Mouse (Mus musculus): ENCODE measurements around the gene Tuba1c. TPM values are rescaled to one million over a fixed set of nuclear protein-coding genes. Genes with fewer than 3 reads are reported as not detected.
A peak's percentile ranks its signal among the peaks of the same experiment; 100 is the strongest.

The Tuba1c gene
- polyA plus RNA-seq, 1 experiment from 2014 or later, result 45.7 TPM

DNA sequence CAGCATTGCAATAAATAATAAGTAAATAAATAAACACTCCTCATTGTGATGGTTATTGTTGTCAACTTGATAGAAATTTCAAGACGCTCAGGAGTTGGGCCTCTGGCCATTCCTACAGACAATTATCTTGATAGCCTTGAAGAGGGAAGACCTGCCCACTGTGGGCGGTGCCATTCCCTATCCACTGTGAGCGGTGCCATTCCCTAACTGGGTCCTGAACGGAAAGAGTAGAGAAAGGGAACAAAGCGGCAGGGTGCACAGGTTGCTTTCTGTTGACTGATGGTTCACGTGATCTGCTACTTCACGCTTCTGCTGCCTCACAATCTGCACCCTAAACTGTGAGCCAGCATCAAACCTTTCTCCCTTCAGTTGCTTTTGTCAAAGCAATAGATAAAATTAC lies 8.4 kb upstream of the Tuba1c start:
- H3K9me3 ChIP-seq, result no peaks in the 10 kb centered on the region
- H3K4me1 ChIP-seq, result peaks cover 9% of the 10 kb centered on the region
- H3K27me3 ChIP-seq, result 0 out of 2 replicates have a peak, but pooled peaks cover 2% of the 10 kb centered on the region
- no peak overlapping the region for H3K4me3 ChIP-seq
- no peaks in the 10 kb centered on the region for H3K36me3 ChIP-seq
- H3K4me2 ChIP-seq (replicated peaks), result no peak overlapping the region
- H3K9ac ChIP-seq (replicated peaks), result no peak overlapping the region
- no peak for ATAC-seq (replicated peaks)
- 95% methylated on average over 7 of the region's 7 CpGs for WGBS
- H3K27ac ChIP-seq (replicated peaks), result no peak overlapping the region

DNA sequence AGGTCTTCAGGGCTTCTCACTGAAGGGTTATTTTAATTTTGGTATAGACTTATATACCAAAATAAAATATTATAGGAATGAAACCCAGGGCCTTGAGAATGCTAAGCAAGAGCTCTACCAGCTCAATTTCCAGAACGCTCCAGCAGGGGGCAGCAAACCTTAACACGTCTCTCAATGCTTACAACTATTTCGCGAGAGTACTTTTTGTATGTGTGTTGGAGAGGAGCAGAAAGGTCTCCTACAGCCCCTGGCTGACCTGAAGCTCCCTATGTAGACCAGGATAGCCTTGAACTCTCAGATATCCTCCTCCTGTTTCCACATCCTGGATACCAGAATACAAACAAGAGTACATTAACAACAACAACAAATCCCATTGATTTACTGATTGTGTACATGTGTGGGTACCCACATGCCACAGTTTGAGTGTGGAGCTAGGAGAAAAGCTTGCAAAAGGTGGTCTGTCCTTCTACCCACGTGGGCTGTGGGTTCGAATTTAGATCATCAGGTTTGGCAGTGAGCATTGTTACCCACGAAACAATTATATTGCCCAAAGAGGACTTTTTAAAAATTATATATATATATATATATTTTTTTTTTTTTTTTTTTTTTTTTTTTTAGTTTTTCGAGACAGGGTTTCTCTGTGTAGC lies 4.9 kb upstream of the Tuba1c start:
- Histone ChIP-seq H3K27me3 (0 out of 2 replicates have a peak, but pooled peaks cover 2% of the 10 kb centered on the region), H3K36me3 (no peaks in the 10 kb centered on the region), H3K27ac (replicated peaks) (no peak overlapping the region), H3K9ac (replicated peaks) (no peak overlapping the region), H3K9me3 (no peaks in the 10 kb centered on the region), H3K4me3 (no peak overlapping the region), H3K4me2 (replicated peaks) (no peak overlapping the region), H3K4me1 (peaks cover 9% of the 10 kb centered on the region)
- WGBS, result 17% methylated on average over 7 of the region's 8 CpGs
- ATAC-seq (replicated peaks), result no peak

DNA sequence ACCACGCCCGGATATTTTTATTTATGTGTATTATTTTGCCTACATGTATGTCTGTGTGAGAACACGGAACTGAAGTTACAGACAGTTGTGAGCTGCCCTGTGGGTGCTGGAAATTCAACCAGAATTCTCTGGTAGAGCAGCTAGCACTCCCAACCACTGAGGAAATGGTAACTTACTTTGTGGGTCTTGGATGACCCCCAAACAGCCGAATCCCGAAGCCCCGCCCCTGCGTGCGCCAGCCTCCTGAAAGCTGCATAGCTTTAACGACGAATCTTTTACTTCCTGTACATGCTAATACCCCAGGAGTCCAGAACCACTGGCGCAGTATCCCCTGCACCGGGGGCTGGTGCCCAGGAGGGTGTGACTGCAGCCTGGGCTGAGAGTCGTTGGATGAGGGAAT lies 4.3 kb upstream of the Tuba1c start:
- Histone ChIP-seq H3K9me3 (no peaks in the 10 kb centered on the region), H3K4me3 (no peak overlapping the region), H3K9ac (replicated peaks) (no peak overlapping the region), H3K27me3 (0 out of 2 replicates have a peak, but pooled peaks cover 2% of the 10 kb centered on the region), H3K4me1 (peaks cover 15% of the 10 kb centered on the region), H3K27ac (replicated peaks) (no peak overlapping the region), H3K4me2 (replicated peaks) (no peak overlapping the region), H3K36me3 (no peaks in the 10 kb centered on the region)
- WGBS, result 81% methylated on average over 13 of the region's 13 CpGs
- no peak for ATAC-seq (replicated peaks)

DNA sequence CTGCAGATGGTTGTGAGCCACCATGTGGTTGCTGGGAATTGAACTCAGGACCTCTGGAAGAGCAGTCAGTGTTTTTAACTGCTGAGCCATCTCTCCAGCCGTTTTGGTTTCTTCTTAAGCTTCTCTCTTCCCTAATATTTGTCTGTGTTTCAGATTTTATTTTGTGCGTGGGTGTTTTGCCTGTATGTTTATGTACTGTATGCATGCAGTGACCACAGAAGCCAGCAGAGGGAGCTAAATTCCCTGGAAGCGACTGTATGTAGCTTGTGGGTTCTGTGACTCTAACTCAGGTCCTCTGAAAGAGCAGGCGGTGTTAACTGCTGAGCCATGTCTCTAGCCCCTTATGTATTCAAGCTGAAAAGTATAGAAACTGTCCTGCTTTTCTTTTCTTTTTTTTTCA lies 3.4 kb upstream of the Tuba1c start:
- H3K4me2 ChIP-seq (replicated peaks), result no peak overlapping the region
- no peak for ATAC-seq (replicated peaks)
- H3K4me1 ChIP-seq, result peaks cover 19% of the 10 kb centered on the region
- no peak overlapping the region for H3K27ac ChIP-seq (replicated peaks)
- 55% methylated on average over 4 of the region's 4 CpGs for WGBS
- H3K9ac ChIP-seq (replicated peaks), result no peak overlapping the region
- no peaks in the 10 kb centered on the region for H3K36me3 ChIP-seq
- 0 out of 2 replicates have a peak, but pooled peaks cover 2% of the 10 kb centered on the region for H3K27me3 ChIP-seq
- H3K9me3 ChIP-seq, result no peaks in the 10 kb centered on the region
- H3K4me3 ChIP-seq, result no peak overlapping the region

DNA sequence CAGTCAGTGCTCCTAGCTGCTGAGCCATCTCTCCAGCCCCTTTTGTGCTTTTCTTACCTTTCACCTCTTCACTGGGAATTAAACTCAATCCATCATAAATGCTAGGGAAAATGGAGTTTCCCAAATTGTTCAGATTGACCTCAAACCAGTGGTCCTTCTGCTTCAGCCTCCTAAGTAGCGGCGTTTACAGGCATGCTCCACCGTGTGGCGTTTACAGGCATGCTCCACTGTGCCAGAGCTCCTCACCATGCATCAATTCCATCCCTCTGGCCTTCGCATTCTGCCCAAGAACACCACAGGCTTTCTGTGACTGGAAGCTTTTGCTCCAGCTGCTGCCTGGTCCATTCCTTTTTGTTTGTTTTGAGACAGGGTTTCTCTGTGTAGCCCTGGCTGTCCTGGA lies 2.6 kb upstream of the Tuba1c start:
- 75% methylated on average over 5 of the region's 5 CpGs for WGBS
- no peak for ATAC-seq (replicated peaks)
- no peak overlapping the region for H3K4me3 ChIP-seq
- H3K9me3 ChIP-seq, result no peaks in the 10 kb centered on the region
- no peak overlapping the region for H3K27ac ChIP-seq (replicated peaks)
- H3K9ac ChIP-seq (replicated peaks), result no peak overlapping the region
- no peak overlapping the region for H3K4me2 ChIP-seq (replicated peaks)
- H3K36me3 ChIP-seq, result no peaks in the 10 kb centered on the region
- peaks cover 19% of the 10 kb centered on the region for H3K4me1 ChIP-seq
- 0 out of 2 replicates have a peak, but pooled peaks cover 2% of the 10 kb centered on the region for H3K27me3 ChIP-seq

DNA sequence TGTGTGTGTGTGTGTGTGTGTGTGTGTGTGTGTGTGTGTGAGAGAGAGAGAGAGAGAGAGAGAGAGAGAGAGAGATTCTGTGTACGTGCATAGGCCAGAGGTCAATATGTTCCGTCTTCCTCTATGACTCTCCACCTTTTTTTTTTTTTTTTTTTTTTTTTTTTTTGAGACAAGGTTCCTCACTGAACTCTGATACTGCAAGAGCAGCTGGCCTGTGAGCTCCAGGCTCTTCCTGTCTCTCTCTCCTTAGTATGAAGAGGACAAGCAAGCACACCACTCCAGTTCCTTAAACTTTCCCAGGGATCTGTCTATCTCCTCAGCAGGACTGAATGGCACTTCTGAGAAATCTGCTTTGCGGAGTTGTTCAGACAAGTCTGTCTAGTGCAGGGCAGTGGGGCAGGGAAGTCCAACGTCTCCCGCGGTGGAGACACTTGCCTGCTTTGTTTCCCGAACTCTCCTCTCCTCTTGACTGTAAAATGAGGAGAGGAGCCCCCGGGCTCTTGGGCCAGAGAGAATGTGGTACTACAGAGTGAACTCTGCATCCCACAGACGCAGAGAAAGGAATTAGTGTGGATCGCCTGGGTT lies 725 bp upstream of the Tuba1c start:
- 6% methylated on average over 10 of the region's 10 CpGs for WGBS
- ATAC-seq (replicated peaks), result no peak
- Histone ChIP-seq H3K4me1 (peaks cover 24% of the 10 kb centered on the region), H3K4me2 (replicated peaks) (peak overlapping the region; percentile 72), H3K27me3 (0 out of 2 replicates have a peak, but pooled peaks cover 2% of the 10 kb centered on the region), H3K9me3 (no peaks in the 10 kb centered on the region), H3K27ac (replicated peaks) (no peak overlapping the region), H3K4me3 (peak overlapping the region; percentile 44), H3K36me3 (no peaks in the 10 kb centered on the region), H3K9ac (replicated peaks) (peak overlapping the region; percentile 38)

DNA sequence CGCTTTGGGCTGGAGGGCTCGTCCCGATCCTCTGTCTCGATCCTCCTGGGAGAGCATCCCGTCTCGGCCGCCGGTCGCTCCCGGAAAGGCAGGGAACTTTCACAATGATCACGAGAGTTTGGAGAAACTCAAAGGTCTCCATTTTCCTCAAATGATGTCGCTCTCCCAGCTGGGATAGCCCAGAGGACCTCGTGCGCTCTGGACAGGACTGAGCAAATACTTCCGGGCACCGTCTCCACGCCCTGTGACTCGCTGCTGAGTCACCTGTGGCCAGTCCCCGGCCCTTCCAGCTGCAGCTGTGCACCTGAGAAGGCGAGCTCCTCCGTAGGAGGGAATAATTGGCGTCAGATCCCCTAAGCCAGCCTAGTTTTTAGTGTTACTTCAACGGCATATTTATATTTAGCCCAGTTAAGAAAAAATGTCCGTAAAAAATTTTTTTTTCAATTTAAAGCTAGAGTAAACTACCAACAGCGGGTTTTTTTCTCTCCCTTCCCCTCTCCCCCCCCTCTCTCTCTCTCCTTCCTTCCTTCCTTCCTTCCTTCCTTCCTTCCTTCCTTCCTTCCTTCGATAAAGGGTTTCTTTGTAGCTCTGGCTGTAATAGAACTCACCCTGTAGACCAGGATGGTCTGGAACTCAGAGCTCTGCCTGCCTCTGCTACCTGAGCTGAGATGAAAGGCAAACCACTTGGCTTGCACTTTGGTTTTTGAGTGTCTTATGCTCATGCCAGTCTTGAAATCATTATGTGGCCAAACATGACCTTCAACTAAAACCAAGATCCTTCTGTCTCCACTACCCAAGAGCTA lies 1.1 kb downstream of the Tuba1c start:
- H3K9me3 ChIP-seq, result no peaks in the 10 kb centered on the region
- peaks cover 24% of the 10 kb centered on the region for H3K4me1 ChIP-seq
- H3K36me3 ChIP-seq, result no peaks in the 10 kb centered on the region
- ATAC-seq (replicated peaks), result 0 out of 2 replicates have a peak, but pooled peaks have one; percentile 6
- H3K4me3 ChIP-seq, result peak overlapping the region; percentile 44
- H3K9ac ChIP-seq (replicated peaks), result peak overlapping the region; percentile 38
- WGBS, result 12% methylated on average over 26 of the region's 26 CpGs
- H3K27me3 ChIP-seq, result no peaks in the 10 kb centered on the region
- H3K4me2 ChIP-seq (replicated peaks), result peak overlapping the region; percentile 72
- H3K27ac ChIP-seq (replicated peaks), result no peak overlapping the region

DNA sequence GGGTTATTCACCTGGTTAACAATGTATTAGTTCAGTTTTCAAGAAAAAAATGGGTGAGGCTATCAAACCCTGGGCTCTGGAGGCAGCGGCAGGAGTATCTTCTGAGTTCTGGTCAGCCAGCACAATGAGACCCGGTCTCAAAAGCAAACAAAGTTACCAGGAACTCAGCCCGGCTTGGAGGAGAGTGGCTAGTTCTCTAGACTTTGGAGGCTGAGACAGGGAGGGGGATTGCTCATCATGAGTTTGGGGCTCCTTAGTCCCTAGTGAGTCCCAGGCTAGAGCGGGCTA lies 1.6 kb downstream of the Tuba1c start:
- ATAC-seq (replicated peaks), result no peak
- no peaks in the 10 kb centered on the region for H3K27me3 ChIP-seq
- H3K9me3 ChIP-seq, result no peaks in the 10 kb centered on the region
- H3K4me3 ChIP-seq, result peak overlapping the region; percentile 44
- H3K36me3 ChIP-seq, result no peaks in the 10 kb centered on the region
- WGBS, result 78% methylated on average over 4 of the region's 4 CpGs
- H3K27ac ChIP-seq (replicated peaks), result no peak overlapping the region
- peak overlapping the region; percentile 72 for H3K4me2 ChIP-seq (replicated peaks)
- H3K4me1 ChIP-seq, result peaks cover 24% of the 10 kb centered on the region
- no peak overlapping the region for H3K9ac ChIP-seq (replicated peaks)

DNA sequence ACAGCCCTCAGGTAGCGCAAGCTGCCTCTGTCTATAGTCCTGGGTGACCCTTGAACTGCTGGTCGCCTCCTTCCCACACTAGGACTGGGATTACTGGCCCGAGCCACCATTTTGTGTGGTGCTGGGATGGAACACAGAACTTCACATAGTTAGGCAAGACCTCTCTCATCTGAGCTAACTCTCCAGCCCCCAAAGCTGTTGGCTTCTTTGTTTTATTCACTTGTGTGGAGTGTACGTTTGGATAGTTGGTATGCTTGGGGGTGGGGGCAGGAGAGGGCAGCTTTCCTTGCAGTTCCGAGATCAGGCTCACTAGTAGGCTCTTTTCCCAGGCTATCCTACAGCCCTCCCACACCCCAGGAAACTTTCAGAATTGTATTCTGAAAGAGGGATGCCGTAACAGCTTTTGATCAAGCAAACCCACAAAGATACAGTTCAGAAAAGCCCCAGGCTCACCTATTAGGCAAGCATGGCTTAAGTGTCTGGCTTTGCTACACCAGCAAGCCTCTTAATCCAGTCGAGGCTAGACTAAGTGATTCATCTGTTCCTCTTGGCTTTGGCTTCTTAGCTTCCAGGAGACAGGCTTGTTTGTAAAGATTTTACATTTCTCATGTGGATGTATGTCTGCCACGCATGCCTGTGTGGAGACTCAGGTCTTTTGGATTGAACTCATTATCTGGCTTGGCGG lies 2.5 kb downstream of the Tuba1c start:
- no peak for ATAC-seq (replicated peaks)
- 68% methylated on average over 9 of the region's 9 CpGs for WGBS
- no peak overlapping the region for H3K27ac ChIP-seq (replicated peaks)
- no peaks in the 10 kb centered on the region for H3K36me3 ChIP-seq
- H3K4me2 ChIP-seq (replicated peaks), result peak overlapping the region; percentile 72; the same call in 1 of the 2 replicates
- no peak overlapping the region for H3K4me3 ChIP-seq
- H3K4me1 ChIP-seq, result peaks cover 24% of the 10 kb centered on the region
- H3K27me3 ChIP-seq, result no peaks in the 10 kb centered on the region
- H3K9ac ChIP-seq (replicated peaks), result no peak overlapping the region
- H3K9me3 ChIP-seq, result no peaks in the 10 kb centered on the region

DNA sequence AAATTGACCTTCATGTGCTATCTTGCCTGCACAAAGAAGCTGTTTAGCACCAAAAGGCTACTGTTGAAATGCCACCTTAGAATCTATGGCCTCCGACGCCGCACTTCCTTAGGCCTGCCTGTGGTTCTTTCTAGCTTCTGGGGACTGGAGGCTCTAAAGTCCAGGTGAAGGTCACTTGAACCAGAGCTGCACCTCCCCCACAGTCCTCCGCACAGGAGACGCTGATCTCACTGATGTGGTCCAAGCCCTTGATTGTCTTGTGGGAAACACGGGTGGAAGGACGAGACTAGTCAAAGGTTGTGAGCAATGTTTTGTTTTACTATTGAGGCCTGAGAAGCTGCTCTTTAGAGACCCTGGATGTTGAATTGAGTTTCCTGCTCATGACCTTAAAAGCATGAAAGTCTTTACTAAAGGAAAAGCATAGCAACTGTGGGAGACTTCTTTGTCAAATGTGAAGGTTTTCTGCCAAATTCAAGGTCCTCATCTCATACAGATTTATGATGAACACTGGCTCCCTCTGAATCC lies 3.1 kb downstream of the Tuba1c start:
- H3K9me3 ChIP-seq, result no peaks in the 10 kb centered on the region
- ATAC-seq (replicated peaks), result no peak
- peaks cover 24% of the 10 kb centered on the region for H3K4me1 ChIP-seq
- no peak overlapping the region for H3K4me3 ChIP-seq
- no peak overlapping the region for H3K4me2 ChIP-seq (replicated peaks)
- no peak overlapping the region for H3K9ac ChIP-seq (replicated peaks)
- no peaks in the 10 kb centered on the region for H3K36me3 ChIP-seq
- 79% methylated on average over 7 of the region's 7 CpGs for WGBS
- no peak overlapping the region for H3K27ac ChIP-seq (replicated peaks)
- no peaks in the 10 kb centered on the region for H3K27me3 ChIP-seq

DNA sequence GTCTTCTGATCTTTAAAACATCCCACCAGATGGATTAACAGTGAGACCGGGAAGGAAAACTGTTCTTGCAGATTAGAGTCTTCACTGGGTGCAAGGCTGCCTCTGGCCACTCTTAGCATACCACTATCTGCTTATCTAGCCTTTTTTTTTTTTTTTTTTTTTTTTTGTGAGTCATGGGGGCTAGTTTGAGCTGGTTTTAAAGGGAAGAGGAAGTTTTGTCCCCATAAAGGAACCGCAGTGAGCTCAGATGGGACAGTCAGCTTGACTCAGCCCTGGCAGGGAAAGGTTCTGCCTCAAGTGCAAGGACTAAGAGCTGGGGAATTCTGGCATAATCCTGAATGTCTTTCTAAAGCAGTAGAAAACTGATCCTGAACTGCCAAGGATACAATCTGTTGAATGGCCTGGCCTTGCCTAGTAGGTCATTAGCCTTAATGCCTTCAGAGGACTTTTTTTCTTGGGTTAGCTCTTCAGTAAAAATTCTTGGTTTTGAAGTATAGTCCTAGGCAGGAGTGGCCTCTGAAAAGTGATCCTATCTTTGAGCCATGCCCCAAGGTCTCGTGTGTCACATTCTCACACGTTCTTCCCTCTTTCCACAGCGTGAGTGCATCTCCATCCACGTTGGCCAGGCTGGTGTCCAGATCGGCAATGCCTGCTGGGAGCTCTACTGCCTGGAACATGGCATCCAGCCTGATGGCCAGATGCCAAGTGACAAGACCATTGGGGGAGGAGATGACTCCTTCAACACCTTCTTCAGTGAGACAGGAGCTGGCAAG lies 4.0 kb downstream of the Tuba1c start:
- H3K9ac ChIP-seq (replicated peaks), result no peak overlapping the region
- 86% methylated on average over 7 of the region's 7 CpGs for WGBS
- H3K4me2 ChIP-seq (replicated peaks), result no peak overlapping the region
- no peak for ATAC-seq (replicated peaks)
- H3K9me3 ChIP-seq, result no peaks in the 10 kb centered on the region
- H3K4me3 ChIP-seq, result no peak overlapping the region
- H3K27ac ChIP-seq (replicated peaks), result no peak overlapping the region
- peaks cover 24% of the 10 kb centered on the region for H3K4me1 ChIP-seq
- H3K27me3 ChIP-seq, result no peaks in the 10 kb centered on the region
- no peaks in the 10 kb centered on the region for H3K36me3 ChIP-seq

Measured in forebrain, embryonic 15.5 days (tissue).